Mouse (Mus musculus) G1E (cell line): ENCODE data around the gene Gmds.

Source experiments
- CTCF ChIP-seq: IDR thresholded peaks from 2 replicates; pipeline ENCODE4 v1.5.1; 2012; ENCODE audit warnings: low read depth, low read length, inconsistent platforms, mixed read lengths
- GATA1 ChIP-seq: IDR thresholded peaks from 2 replicates; pipeline ENCODE4 v1.6.1; 2012; ENCODE audit warnings: borderline replicate concordance, low read length, inconsistent platforms, mixed read lengths
- GATA2 ChIP-seq: IDR thresholded peaks from 2 replicates; pipeline ENCODE4 v1.6.1; 2012; ENCODE audit warnings: low read depth, low read length, inconsistent platforms, borderline replicate concordance
- POLR2AphosphoS5 ChIP-seq: IDR thresholded peaks from 2 replicates; pipeline ENCODE4 v1.6.1; 2012; ENCODE audit warnings: low read depth, low read length, inconsistent platforms; ENCODE audit not compliant: insufficient replicate concordance
- TAL1 ChIP-seq: conservative IDR thresholded peaks from 2 replicates; pipeline ENCODE4 v1.6.1; 2012; ENCODE audit warnings: low read depth, low read length, inconsistent platforms, mixed read lengths

GRCm38 (mm10) chr13:31914901-31915587 is 423.5 kb downstream of the Gmds start:
- TF ChIP-seq CTCF (no peak), POLR2AphosphoS5 (no peak), GATA1 (no peak), GATA2 (no peak), TAL1 (no peak)
